Mouse (Mus musculus): Measurements from ENCODE around the gene Gm10563.

DNA sequence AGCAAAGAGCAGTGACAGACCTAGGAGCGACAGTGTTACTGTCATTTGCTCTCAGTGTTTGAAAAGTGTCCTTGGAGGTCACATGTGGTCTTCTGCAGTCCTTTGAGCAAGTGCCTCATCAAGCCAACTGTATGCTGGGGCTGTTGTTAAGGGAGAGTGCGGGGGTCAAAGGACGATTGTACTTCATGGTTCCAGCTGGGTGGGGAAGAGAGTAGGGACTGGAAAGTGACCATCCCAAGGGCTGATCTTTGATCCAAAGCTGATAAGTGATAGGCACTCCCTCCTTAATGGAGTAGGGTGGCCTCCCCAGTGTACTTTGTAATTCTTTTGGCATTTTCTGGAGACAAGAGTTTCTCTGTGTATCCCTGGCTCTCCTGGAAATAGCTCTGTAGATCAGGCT is 33.3 kb downstream of the Gm10563 start:
- no peak for TF ChIP-seq CTCF (IDR thresholded peaks at IDR 0.05; ENCODE audit: low read depth, low read length)
- TF ChIP-seq POLR2A (IDR thresholded peaks at IDR 0.05; ENCODE audit: insufficient read depth, low read length), result no peak
